Mouse (Mus musculus): ENCODE results near the gene Pde1c. TPM values are rescaled to one million over a fixed set of nuclear protein-coding genes. Genes with fewer than 3 reads are reported as not detected.

Gene Pde1c
- polyA plus RNA-seq, 1 experiment from 2014 or later: 6.7 TPM

DNA sequence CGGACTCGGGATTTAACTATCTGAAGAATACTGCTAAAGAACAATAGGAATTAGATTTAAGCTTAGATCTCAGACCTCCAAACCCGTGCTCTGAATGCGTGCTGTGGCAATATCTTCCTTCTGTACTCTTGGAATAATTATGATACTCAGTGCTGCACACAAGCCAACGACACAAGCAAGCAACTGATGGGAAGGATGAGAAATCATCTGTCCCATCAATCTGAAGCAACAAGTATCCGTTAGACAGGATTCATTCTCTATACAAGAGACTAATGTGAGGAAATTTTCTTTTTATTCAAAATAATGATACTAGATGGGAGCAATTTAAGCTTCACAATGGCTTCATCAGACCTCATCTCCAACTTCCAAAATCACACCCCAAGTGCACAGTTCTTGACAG, 237.5 kb downstream of the Pde1c start:
- Histone ChIP-seq H3K4me3 (ENCODE audit: low read depth, low read length) (no peak overlapping the region), H3K9ac (ENCODE audit: low read length) (no peak overlapping the region), H3K27me3 (replicated peaks; ENCODE audit: control insufficient read depth, insufficient read depth, low read length) (no peaks in the 10 kb centered on the region), H3K4me2 (ENCODE audit: low read length) (no peak overlapping the region), H3K9me3 (replicated peaks; ENCODE audit: control insufficient read depth, low read length) (no peaks in the 10 kb centered on the region), H3K36me3 (ENCODE audit: control insufficient read depth, insufficient read depth, low read length) (no peaks in the 10 kb centered on the region), H3K27ac (ENCODE audit: low read depth, low read length) (no peak overlapping the region), H3K4me1 (ENCODE audit: control insufficient read depth, insufficient read depth, low read length) (peaks cover 10% of the 10 kb centered on the region)
- WGBS: 86% methylated on average over 6 of the region's 6 CpGs
- ATAC-seq (no peak), DNase-seq (ENCODE audit: low spot score) (no peak)

DNA sequence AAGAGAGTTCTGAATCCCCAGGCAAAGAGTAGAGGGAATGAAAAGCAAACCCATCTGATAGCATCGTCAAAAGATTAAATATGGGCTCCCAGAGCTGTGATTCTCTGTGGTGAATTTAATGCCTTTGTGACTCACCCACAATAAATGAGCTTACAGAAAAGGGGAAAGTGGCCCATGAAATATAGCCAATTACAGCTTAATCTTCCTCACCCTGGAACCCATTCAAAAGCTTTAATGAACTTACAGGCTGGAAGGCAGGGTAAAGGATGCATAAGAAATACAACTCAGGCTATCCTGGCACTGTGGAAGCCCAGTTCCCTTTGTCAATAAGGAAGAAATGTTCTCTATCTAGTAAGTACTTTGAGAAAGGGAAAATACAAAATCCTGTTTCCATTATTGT, 240.8 kb downstream of the Pde1c start:
- WGBS: 4% methylated on average over 1 of the region's 1 CpGs
- DNase-seq (ENCODE audit: low spot score): peak; percentile 78

DNA sequence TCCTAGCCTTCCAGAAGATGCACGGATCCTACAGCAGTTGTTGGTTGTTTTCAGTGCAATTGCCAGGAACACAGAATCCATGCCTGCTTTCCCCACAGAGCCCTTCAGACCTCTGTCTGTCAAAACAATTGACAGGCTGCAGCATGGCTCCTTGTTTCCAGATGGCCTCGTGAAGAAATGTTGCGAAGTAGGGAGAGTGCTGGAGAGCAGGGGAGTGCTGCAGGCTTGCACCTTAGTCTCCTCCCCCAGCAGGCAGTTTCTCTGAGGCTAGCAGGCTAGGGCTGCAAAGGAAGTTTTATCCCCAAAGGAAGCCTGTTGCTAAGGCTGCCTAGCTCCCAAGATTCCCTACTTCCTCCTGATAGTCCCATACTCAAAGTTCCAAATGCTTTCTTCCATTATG, 246.1 kb downstream of the Pde1c start:
- no peaks in the 10 kb centered on the region for H3K27me3 ChIP-seq (replicated peaks; ENCODE audit: control insufficient read depth, insufficient read depth, low read length)
- H3K4me2 ChIP-seq (ENCODE audit: low read length): no peak overlapping the region
- no peaks in the 10 kb centered on the region for H3K9me3 ChIP-seq (replicated peaks; ENCODE audit: control insufficient read depth, low read length)
- no peak overlapping the region for H3K9ac ChIP-seq (ENCODE audit: low read length)
- H3K36me3 ChIP-seq (ENCODE audit: control insufficient read depth, insufficient read depth, low read length): no peaks in the 10 kb centered on the region
- WGBS: 20% methylated on average over 3 of the region's 3 CpGs
- ATAC-seq (peak; percentile 67; the same call in 1 of the 2 replicates), DNase-seq (ENCODE audit: low spot score) (peak; percentile 49)
- peaks cover 3% of the 10 kb centered on the region; the same call in 1 of the 2 replicates for H3K4me1 ChIP-seq (ENCODE audit: control insufficient read depth, insufficient read depth, low read length)
- H3K4me3 ChIP-seq (ENCODE audit: low read depth, low read length): no peak overlapping the region
- H3K27ac ChIP-seq (ENCODE audit: low read depth, low read length): no peak overlapping the region

More for the DNA sequence above, 240.8 kb downstream of the Pde1c start:
- H3K27ac ChIP-seq (ENCODE audit: low read depth, low read length): no peak overlapping the region
- peak; percentile 60; the same call in 1 of the 2 replicates for ATAC-seq
- peaks cover 10% of the 10 kb centered on the region for H3K4me1 ChIP-seq (ENCODE audit: control insufficient read depth, insufficient read depth, low read length)
- H3K9ac ChIP-seq (ENCODE audit: low read length): no peak overlapping the region
- no peak overlapping the region for H3K4me2 ChIP-seq (ENCODE audit: low read length)
- H3K4me3 ChIP-seq (ENCODE audit: low read depth, low read length): no peak overlapping the region
- no peaks in the 10 kb centered on the region for H3K27me3 ChIP-seq (replicated peaks; ENCODE audit: control insufficient read depth, insufficient read depth, low read length)
- no peaks in the 10 kb centered on the region for H3K9me3 ChIP-seq (replicated peaks; ENCODE audit: control insufficient read depth, low read length)
- H3K36me3 ChIP-seq (ENCODE audit: control insufficient read depth, insufficient read depth, low read length): no peaks in the 10 kb centered on the region

DNA sequence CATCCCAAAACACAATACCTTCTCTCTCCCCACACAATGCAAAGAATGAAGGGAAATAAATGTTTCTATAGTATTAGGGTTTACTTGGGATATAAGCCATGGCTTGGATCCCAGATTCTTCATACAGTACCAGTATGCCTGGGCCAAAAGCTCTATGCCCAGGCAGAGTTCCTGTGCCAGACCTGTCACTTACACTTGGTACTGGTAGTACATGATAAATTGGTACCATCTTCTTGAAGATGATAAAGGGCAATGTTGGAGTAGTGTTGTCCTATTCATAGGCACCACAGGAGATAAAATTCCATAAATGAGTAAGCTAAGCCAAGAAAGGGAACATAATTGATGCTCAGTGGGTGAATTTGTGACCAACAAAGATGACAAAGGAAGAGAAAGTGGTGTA, 258.6 kb downstream of the Pde1c start:
- H3K27ac ChIP-seq (ENCODE audit: low read depth, low read length): no peak overlapping the region
- no peaks in the 10 kb centered on the region for H3K4me1 ChIP-seq (ENCODE audit: control insufficient read depth, insufficient read depth, low read length)
- no peaks in the 10 kb centered on the region for H3K27me3 ChIP-seq (replicated peaks; ENCODE audit: control insufficient read depth, insufficient read depth, low read length)
- ATAC-seq: no peak
- H3K4me3 ChIP-seq (ENCODE audit: low read depth, low read length): no peak overlapping the region
- DNase-seq (ENCODE audit: low spot score): no peak
- H3K4me2 ChIP-seq (ENCODE audit: low read length): no peak overlapping the region
- no peak overlapping the region for H3K9ac ChIP-seq (ENCODE audit: low read length)
- H3K9me3 ChIP-seq (replicated peaks; ENCODE audit: control insufficient read depth, low read length): no peaks in the 10 kb centered on the region
- no peaks in the 10 kb centered on the region for H3K36me3 ChIP-seq (ENCODE audit: control insufficient read depth, insufficient read depth, low read length)

DNA sequence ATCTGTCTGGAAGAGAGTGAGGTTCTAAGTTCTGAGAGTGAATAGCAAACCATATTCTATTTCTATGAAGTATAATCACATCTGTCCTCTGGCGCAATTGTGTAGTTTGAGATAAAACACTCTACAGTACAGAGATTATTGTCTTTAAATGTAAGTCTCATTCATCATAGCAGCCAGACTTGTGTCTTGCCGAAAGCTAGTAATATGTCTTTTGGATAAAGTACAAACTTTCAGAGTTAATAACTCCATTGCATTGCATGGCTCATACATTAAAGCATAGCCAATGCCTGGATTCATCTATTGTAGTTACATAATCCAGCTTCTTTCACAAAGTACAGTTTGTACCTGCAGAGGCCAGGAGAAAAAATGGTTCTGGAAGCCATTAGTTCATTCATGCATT, 262.8 kb downstream of the Pde1c start:
- Histone ChIP-seq H3K27me3 (replicated peaks; ENCODE audit: control insufficient read depth, insufficient read depth, low read length) (no peaks in the 10 kb centered on the region), H3K9ac (ENCODE audit: low read length) (no peak overlapping the region), H3K4me2 (ENCODE audit: low read length) (no peak overlapping the region), H3K9me3 (replicated peaks; ENCODE audit: control insufficient read depth, low read length) (no peaks in the 10 kb centered on the region), H3K4me3 (ENCODE audit: low read depth, low read length) (no peak overlapping the region), H3K4me1 (ENCODE audit: control insufficient read depth, insufficient read depth, low read length) (no peaks in the 10 kb centered on the region), H3K36me3 (ENCODE audit: control insufficient read depth, insufficient read depth, low read length) (no peaks in the 10 kb centered on the region), H3K27ac (ENCODE audit: low read depth, low read length) (no peak overlapping the region)
- 95% methylated on average over 2 of the region's 2 CpGs for WGBS
- ATAC-seq: no peak
- DNase-seq (ENCODE audit: low spot score): no peak

DNA sequence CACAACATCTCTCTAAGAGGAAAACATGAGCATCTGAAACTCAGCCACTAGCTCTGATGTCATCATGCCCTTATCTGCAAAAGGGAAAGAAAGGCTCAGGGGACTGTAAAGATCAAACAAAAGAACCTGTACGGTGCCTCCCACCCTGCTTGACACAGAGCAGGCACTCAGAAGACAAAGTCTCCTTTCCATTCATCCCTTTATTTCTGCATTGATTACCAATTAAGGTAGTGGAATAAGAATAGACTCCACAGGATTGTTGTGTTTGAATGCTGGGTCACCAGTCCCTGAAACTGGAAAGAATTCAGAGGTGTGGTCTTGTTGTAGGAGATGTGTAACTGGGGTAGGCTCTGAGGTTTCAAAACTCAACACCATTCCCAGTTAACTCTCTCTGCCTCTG, 276.7 kb downstream of the Pde1c start:
- no peaks in the 10 kb centered on the region for H3K36me3 ChIP-seq (ENCODE audit: control insufficient read depth, insufficient read depth, low read length)
- H3K4me1 ChIP-seq (ENCODE audit: control insufficient read depth, insufficient read depth, low read length): no peaks in the 10 kb centered on the region
- H3K4me2 ChIP-seq (ENCODE audit: low read length): no peak overlapping the region
- H3K4me3 ChIP-seq (ENCODE audit: low read depth, low read length): no peak overlapping the region
- ATAC-seq: no peak
- no peak overlapping the region for H3K9ac ChIP-seq (ENCODE audit: low read length)
- no peaks in the 10 kb centered on the region for H3K9me3 ChIP-seq (replicated peaks; ENCODE audit: control insufficient read depth, low read length)
- no peaks in the 10 kb centered on the region for H3K27me3 ChIP-seq (replicated peaks; ENCODE audit: control insufficient read depth, insufficient read depth, low read length)
- no peak overlapping the region for H3K27ac ChIP-seq (ENCODE audit: low read depth, low read length)
- no peak for DNase-seq (ENCODE audit: low spot score)
- WGBS: 38% methylated on average over 1 of the region's 1 CpGs

DNA sequence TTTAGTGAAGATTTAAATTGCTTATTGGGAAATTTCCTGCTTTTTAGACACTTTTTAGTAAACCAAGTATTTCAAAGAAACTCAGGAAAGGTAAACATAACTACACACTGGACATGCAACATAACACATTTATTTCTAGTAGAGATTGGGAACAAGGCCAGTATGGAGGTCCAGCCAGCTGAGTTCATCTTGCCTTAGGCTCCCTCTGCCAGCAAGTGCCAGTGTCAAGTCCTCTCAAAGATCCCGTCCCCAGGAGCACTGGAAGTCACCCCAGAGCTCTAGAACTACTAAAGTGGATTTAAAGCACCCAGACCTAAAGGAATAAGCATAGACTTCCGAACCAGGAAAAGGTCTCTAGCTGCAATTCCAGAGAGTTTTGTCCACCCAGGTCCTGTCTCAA, 279.6 kb downstream of the Pde1c start:
- 69% methylated on average over 2 of the region's 2 CpGs for WGBS
- Histone ChIP-seq H3K27ac (ENCODE audit: low read depth, low read length) (no peak overlapping the region), H3K36me3 (ENCODE audit: control insufficient read depth, insufficient read depth, low read length) (no peaks in the 10 kb centered on the region), H3K9ac (ENCODE audit: low read length) (no peak overlapping the region), H3K27me3 (replicated peaks; ENCODE audit: control insufficient read depth, insufficient read depth, low read length) (no peaks in the 10 kb centered on the region), H3K4me1 (ENCODE audit: control insufficient read depth, insufficient read depth, low read length) (no peaks in the 10 kb centered on the region), H3K9me3 (replicated peaks; ENCODE audit: control insufficient read depth, low read length) (no peaks in the 10 kb centered on the region), H3K4me2 (ENCODE audit: low read length) (no peak overlapping the region), H3K4me3 (ENCODE audit: low read depth, low read length) (no peak overlapping the region)
- DNase-seq (ENCODE audit: low spot score) (no peak), ATAC-seq (no peak)

DNA sequence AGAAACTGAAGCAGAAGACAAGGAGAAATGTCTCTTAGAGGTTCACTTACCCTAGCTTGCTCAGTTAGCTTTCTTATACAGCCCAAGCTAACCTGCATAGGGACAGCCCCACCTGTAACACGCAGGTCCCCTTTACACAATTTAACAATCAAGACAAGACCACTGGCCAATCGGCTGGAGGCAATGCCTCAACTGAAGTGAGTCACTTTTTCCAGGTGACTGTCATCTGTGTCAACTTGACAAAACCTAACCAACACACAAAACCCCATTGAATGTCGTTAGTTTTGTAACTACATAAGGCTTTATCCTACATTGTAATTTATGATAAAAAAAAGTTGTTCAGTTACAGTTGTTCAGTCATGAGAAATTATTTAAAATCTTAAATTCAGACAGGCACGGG, 284.1 kb downstream of the Pde1c start:
- WGBS: 89% methylated on average over 4 of the region's 4 CpGs
- DNase-seq (ENCODE audit: low spot score) (no peak), ATAC-seq (no peak)

DNA sequence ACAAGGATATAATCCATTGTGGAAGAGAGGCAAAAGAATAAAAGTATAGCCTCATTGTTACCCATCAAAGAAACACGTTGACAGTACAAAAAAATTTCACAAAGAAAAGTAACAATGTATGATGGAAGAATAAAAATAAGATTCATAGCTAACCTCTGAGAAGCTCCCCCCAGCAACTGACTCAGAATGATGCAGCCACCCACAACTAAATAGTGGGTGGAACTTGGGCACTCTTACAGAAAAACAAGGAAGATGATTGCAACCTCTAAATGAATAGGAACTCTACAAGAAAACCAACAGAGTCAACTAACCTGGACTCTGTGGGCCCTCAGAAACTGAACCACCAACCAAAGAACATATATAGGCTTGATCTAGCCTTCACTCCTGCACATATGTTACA, 293.4 kb downstream of the Pde1c start:
- Histone ChIP-seq H3K4me3 (ENCODE audit: low read depth, low read length) (no peak overlapping the region), H3K4me2 (ENCODE audit: low read length) (no peak overlapping the region), H3K36me3 (ENCODE audit: control insufficient read depth, insufficient read depth, low read length) (no peaks in the 10 kb centered on the region), H3K27me3 (replicated peaks; ENCODE audit: control insufficient read depth, insufficient read depth, low read length) (no peaks in the 10 kb centered on the region), H3K27ac (ENCODE audit: low read depth, low read length) (no peak overlapping the region), H3K9me3 (replicated peaks; ENCODE audit: control insufficient read depth, low read length) (no peaks in the 10 kb centered on the region), H3K9ac (ENCODE audit: low read length) (no peak overlapping the region), H3K4me1 (ENCODE audit: control insufficient read depth, insufficient read depth, low read length) (no peaks in the 10 kb centered on the region)
- no peak for ATAC-seq
- WGBS: 89% methylated on average over 1 of the region's 1 CpGs
- DNase-seq (ENCODE audit: low spot score): no peak

More for the DNA sequence above, 284.1 kb downstream of the Pde1c start:
- no peaks in the 10 kb centered on the region for H3K27me3 ChIP-seq (replicated peaks; ENCODE audit: control insufficient read depth, insufficient read depth, low read length)
- H3K9me3 ChIP-seq (replicated peaks; ENCODE audit: control insufficient read depth, low read length): no peaks in the 10 kb centered on the region
- no peak overlapping the region for H3K27ac ChIP-seq (ENCODE audit: low read depth, low read length)
- no peak overlapping the region for H3K9ac ChIP-seq (ENCODE audit: low read length)
- H3K4me1 ChIP-seq (ENCODE audit: control insufficient read depth, insufficient read depth, low read length): no peaks in the 10 kb centered on the region
- no peak overlapping the region for H3K4me2 ChIP-seq (ENCODE audit: low read length)
- H3K4me3 ChIP-seq (ENCODE audit: low read depth, low read length): no peak overlapping the region
- H3K36me3 ChIP-seq (ENCODE audit: control insufficient read depth, insufficient read depth, low read length): no peaks in the 10 kb centered on the region

Measured in forebrain, embryonic 14.5 days (tissue).